Mouse (Mus musculus) forebrain, embryonic 11.5 days (tissue): ENCODE data around the gene Ccl25. TPM values are rescaled to one million over a fixed set of nuclear protein-coding genes. Genes with fewer than 3 reads are reported as not detected.

Experiments used
- ATAC-seq: fragments of 200-750 bp; cut with Nextera tagmentation; replicated peaks from 2 replicates; pipeline ENCODE4 v1.8.0; 2017; ENCODE audit warnings: moderate TSS enrichment; ENCODE audit not compliant: low FRiP score
- DNase-seq: peaks from one replicate; pipeline ENCODE4 v3.0.0-alpha.2; 2017; ENCODE audit warnings: low spot score
- H3K27ac ChIP-seq: fragments of 300-500 bp; sonication (generic); 2 replicates; pipeline ENCODE4 v1.5.1; 2014; ENCODE audit warnings: low read depth, low read length
- H3K27me3 ChIP-seq: fragments of 300-500 bp; sonication (generic); 2 replicates; pipeline ENCODE4 v1.6.1; 2014; ENCODE audit warnings: mild to moderate bottlenecking, low read length, mixed read lengths; ENCODE audit not compliant: control insufficient read depth, insufficient read depth
- H3K36me3 ChIP-seq: fragments of 300-500 bp; sonication (generic); 2 replicates; pipeline ENCODE4 v1.6.1; 2014; ENCODE audit warnings: mild to moderate bottlenecking, low read length, moderate library complexity, mixed read lengths; ENCODE audit not compliant: control insufficient read depth, insufficient read depth
- H3K4me1 ChIP-seq: fragments of 300-500 bp; sonication (generic); replicated peaks from 2 replicates; pipeline ENCODE4 v1.6.1; 2014; ENCODE audit warnings: low read length, mixed read lengths; ENCODE audit not compliant: control insufficient read depth, insufficient read depth
- H3K4me2 ChIP-seq: fragments of 300-500 bp; sonication (generic); 2 replicates; pipeline ENCODE4 v1.6.1; 2014; ENCODE audit warnings: low read depth, mild to moderate bottlenecking, low read length, moderate library complexity, mixed read lengths; ENCODE audit not compliant: severe bottlenecking
- H3K4me3 ChIP-seq: fragments of 300-500 bp; sonication (generic); 2 replicates; pipeline ENCODE4 v1.5.1; 2014; ENCODE audit warnings: low read depth, low read length
- H3K9ac ChIP-seq: fragments of 300-500 bp; sonication (generic); 2 replicates; pipeline ENCODE4 v1.6.1; 2014; ENCODE audit warnings: low read length
- H3K9me3 ChIP-seq: fragments of 300-500 bp; sonication (generic); 2 replicates; pipeline ENCODE4 v1.6.1; 2016; ENCODE audit warnings: low read length, mixed read lengths; ENCODE audit not compliant: control insufficient read depth
- WGBS: fragments of 180-500 bp; shearing (Covaris S2); extraction: QIAGEN DNeasy Blood & Tissue Kit; methylation state at CpG from one replicate; pipeline ENCODE4 v1.1.7; 2014; 5-methylcytosine and 5-hydroxymethylcytosine counted together
- polyA plus RNA-seq: library from polyadenylated mRNA; unstranded; fragments of >200 nt; fragmentation: Nextera tagmentation; extraction: Ambion mirVana; gene quantifications from 2 replicates; pipeline ENCODE4 v1.2.1, GENCODE M21; 2014

Gene Ccl25
- polyA plus RNA-seq, 1 experiment from 2014 or later = 24.6 TPM

- Histone ChIP-seq H3K27me3 (no peaks in the 10 kb centered on the region), H3K9me3 (no peaks in the 10 kb centered on the region), H3K4me3 (peak overlapping the region; percentile 99), H3K27ac (0 out of 2 replicates have a peak overlapping the region, but pooled peaks have one; percentile 41), H3K4me1 (peaks cover 11% of the 10 kb centered on the region), H3K9ac (peak overlapping the region; percentile 99), H3K4me2 (peak overlapping the region; percentile 81), H3K36me3 (no peaks in the 10 kb centered on the region; the same call in 1 of the 2 replicates)
- ATAC-seq (no peak), DNase-seq (peak; percentile 35)
- WGBS = 6% methylated on average over 6 of the region's 6 CpGs
Observed at GRCm38 (mm10) chr8:4323917-4324316, 1.1 kb upstream of the Ccl25 start.

- ATAC-seq = peak; percentile 71
- Histone ChIP-seq H3K27ac (peak overlapping the region; percentile 70), H3K27me3 (no peaks in the 10 kb centered on the region), H3K9ac (peak overlapping the region; percentile 99), H3K4me2 (peak overlapping the region; percentile 81), H3K4me3 (peak overlapping the region; percentile 99), H3K9me3 (no peaks in the 10 kb centered on the region), H3K4me1 (peaks cover 11% of the 10 kb centered on the region), H3K36me3 (no peaks in the 10 kb centered on the region; the same call in 1 of the 2 replicates)
- WGBS = under 1% methylated on average over 42 of the region's 42 CpGs
- DNase-seq = no peak
Observed at GRCm38 (mm10) chr8:4324525-4324924, 485 bp upstream of the Ccl25 start.

- H3K4me2 ChIP-seq = peak overlapping the region; percentile 52
- no peaks in the 10 kb centered on the region; the same call in 1 of the 2 replicates for H3K36me3 ChIP-seq
- WGBS = 46% methylated on average over 7 of the region's 7 CpGs
- no peak for ATAC-seq
- peak overlapping the region; percentile 99 for H3K4me3 ChIP-seq
- no peaks in the 10 kb centered on the region for H3K9me3 ChIP-seq
- H3K27ac ChIP-seq = no peak overlapping the region
- H3K4me1 ChIP-seq = peaks cover 11% of the 10 kb centered on the region
- H3K9ac ChIP-seq = peak overlapping the region; percentile 99
- DNase-seq = no peak
- no peaks in the 10 kb centered on the region for H3K27me3 ChIP-seq
Observed at GRCm38 (mm10) chr8:4325751-4326036, 684 bp downstream of the Ccl25 start.

- H3K4me2 ChIP-seq = no peak overlapping the region
- H3K27me3 ChIP-seq = no peaks in the 10 kb centered on the region
- H3K9ac ChIP-seq = no peak overlapping the region
- ATAC-seq = no peak
- no peaks in the 10 kb centered on the region for H3K4me1 ChIP-seq
- DNase-seq = peak; percentile 33
- H3K27ac ChIP-seq = no peak overlapping the region
- no peaks in the 10 kb centered on the region; the same call in 1 of the 2 replicates for H3K36me3 ChIP-seq
- 94% methylated on average over 5 of the region's 5 CpGs for WGBS
- no peak overlapping the region for H3K4me3 ChIP-seq
- no peaks in the 10 kb centered on the region for H3K9me3 ChIP-seq
Observed at GRCm38 (mm10) chr8:4329000-4329399, 4.0 kb downstream of the Ccl25 start.

- Histone ChIP-seq H3K4me1 (no peaks in the 10 kb centered on the region), H3K27ac (no peak overlapping the region), H3K27me3 (no peaks in the 10 kb centered on the region), H3K4me3 (no peak overlapping the region), H3K36me3 (peaks cover 3% of the 10 kb centered on the region), H3K4me2 (no peak overlapping the region), H3K9me3 (no peaks in the 10 kb centered on the region), H3K9ac (no peak overlapping the region)
- peak; percentile 9 for DNase-seq
- no peak for ATAC-seq
- WGBS = 97% methylated on average over 1 of the region's 1 CpGs
Observed at GRCm38 (mm10) chr8:4333966-4334365, 9.0 kb downstream of the Ccl25 start.

GRCm38 (mm10) chr8:4335678-4336077 lies 10.7 kb downstream of the Ccl25 start:
- Histone ChIP-seq H3K4me3 (no peak overlapping the region), H3K9me3 (no peaks in the 10 kb centered on the region), H3K27me3 (no peaks in the 10 kb centered on the region), H3K27ac (no peak overlapping the region), H3K4me1 (no peaks in the 10 kb centered on the region), H3K9ac (no peak overlapping the region), H3K4me2 (no peak overlapping the region), H3K36me3 (peaks cover 3% of the 10 kb centered on the region; the same call in 1 of the 2 replicates)
- WGBS = 88% methylated on average over 2 of the region's 2 CpGs
- ATAC-seq (no peak), DNase-seq (no peak)

- Histone ChIP-seq H3K27me3 (no peaks in the 10 kb centered on the region), H3K27ac (no peak overlapping the region), H3K4me1 (no peaks in the 10 kb centered on the region), H3K9me3 (no peaks in the 10 kb centered on the region), H3K36me3 (peaks cover 3% of the 10 kb centered on the region; the same call in 1 of the 2 replicates), H3K9ac (no peak overlapping the region), H3K4me3 (no peak overlapping the region), H3K4me2 (no peak overlapping the region)
- 79% methylated on average over 3 of the region's 3 CpGs for WGBS
- DNase-seq (no peak), ATAC-seq (no peak)
Observed at GRCm38 (mm10) chr8:4340207-4340606, 15.2 kb downstream of the Ccl25 start.

- Histone ChIP-seq H3K27ac (no peak overlapping the region), H3K4me1 (no peaks in the 10 kb centered on the region), H3K36me3 (no peaks in the 10 kb centered on the region), H3K4me3 (no peak overlapping the region), H3K4me2 (no peak overlapping the region), H3K9ac (no peak overlapping the region), H3K9me3 (no peaks in the 10 kb centered on the region), H3K27me3 (no peaks in the 10 kb centered on the region)
- ATAC-seq = no peak
- no peak for DNase-seq
- WGBS = 71% methylated on average over 7 of the region's 7 CpGs
Observed at GRCm38 (mm10) chr8:4347661-4348060, 22.7 kb downstream of the Ccl25 start.

GRCm38 (mm10) chr8:4348275-4348674 lies 23.3 kb downstream of the Ccl25 start:
- Histone ChIP-seq H3K4me3 (no peak overlapping the region), H3K4me2 (no peak overlapping the region), H3K27me3 (no peaks in the 10 kb centered on the region), H3K9ac (no peak overlapping the region), H3K27ac (no peak overlapping the region), H3K9me3 (no peaks in the 10 kb centered on the region), H3K36me3 (no peaks in the 10 kb centered on the region), H3K4me1 (no peaks in the 10 kb centered on the region)
- no peak for DNase-seq
- ATAC-seq = no peak
- 43% methylated on average over 12 of the region's 12 CpGs for WGBS
